Mouse (Mus musculus): ENCODE data around the gene Lmtk2.

Gene Lmtk2

DNA sequence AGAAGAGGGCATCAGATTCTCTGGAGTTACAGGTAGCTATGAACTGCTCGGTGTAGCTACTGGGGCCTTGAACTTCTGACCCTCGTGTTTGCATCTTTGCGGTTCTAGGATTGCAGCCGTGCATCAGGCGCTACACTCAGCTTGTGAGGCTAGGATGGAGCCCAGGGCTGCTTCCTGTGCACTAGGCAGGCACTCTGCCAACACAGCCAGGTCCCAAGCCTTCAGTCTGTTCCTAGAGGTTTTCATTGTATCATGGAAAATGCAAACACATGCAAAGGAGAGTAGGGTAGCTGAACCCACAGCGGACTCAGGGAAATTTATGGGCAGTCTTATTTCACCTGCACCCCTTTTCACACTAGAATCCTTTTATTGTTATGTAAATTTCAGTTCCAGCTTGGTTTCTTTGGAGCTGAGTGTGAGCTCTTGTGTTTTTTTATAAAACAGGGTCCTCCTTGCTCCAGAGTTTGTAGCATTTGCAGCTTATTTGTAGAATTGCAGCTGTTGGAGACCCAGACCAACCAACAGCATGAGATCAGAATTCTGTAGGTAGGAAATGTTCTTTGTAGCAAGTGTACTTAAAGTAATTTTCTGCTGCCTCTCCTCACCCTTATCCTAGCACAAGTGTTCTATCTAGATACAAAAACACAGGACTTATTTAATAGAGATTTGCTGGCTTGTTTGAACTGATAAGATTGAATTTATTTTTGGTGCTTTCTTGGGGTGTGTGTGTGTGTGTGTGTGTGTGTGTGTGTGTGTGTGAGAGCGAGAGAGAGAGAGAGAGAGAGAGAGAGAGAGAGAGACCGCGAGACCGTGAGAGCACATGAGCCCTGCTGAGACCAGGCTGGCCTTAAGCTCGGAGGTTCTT is 12.6 kb downstream of the Lmtk2 start:
- DNase-seq = no peak

DNA sequence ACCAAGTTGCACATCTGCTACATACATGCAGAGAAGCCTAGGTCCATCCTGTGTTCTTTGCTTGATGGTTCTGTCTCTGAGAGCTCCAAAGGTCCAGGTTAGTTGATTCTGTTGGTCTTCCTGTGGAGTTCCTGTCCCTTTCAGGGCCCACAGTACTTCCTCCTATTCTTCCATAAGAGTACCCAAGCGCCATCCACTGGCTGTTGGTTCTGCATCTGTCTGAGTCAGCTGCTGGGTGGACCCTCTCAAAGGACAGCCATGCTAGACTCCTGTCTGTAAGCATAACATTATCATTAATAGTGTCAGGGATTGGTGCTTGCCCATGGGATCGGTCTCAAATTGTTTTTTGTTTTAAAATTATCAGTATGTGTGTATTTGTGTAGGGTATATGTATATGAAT is 13.8 kb downstream of the Lmtk2 start:
- no peak for DNase-seq

DNA sequence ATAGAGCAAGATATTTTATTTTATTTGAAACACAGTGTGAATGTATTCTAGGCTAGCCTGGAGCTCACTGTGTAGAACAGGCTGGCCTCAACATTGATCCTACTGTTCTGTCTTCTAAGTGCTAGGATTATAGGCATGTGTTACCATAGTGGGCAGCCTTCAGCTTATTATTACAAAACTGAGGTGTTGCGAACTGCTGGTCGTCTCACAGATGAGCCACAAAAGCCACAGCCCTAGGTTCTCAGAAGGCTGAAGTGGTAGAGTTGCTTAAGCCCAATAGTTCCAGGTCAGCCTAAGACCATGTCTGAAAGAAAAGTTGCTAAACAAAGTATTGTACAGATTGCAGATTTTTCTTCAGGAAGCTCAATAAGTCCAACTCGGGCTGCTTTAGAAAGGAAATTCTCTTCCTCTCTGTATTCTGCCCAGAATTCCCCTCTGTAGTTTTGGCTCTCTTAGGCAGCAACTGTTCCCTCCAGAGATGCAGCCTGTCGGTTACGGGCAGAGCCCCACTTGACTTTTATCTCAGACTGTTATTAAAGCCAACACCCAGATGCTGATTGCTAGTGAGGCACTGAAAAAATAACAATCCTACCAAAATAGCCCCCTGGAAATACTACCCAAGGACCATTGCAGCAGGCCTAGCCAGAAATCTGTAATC is 14.9 kb downstream of the Lmtk2 start:
- no peak for DNase-seq

DNA sequence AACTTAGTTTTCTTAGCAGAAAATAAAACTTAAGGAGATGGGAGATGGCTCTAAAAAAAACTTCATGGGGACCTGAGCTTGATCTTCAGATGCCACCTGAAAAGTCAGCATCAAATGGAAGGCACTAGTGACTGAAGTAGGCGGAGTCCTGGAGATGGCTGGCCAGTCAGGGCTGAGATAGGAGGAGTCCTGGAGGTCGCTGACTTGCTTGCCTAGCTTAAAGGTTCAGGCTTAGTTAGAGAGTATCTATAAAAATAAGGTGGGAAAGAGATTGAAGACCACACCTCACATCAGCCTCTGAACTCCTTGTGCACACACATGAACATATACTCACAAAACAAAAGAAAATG is 15.4 kb downstream of the Lmtk2 start:
- DNase-seq = no peak

DNA sequence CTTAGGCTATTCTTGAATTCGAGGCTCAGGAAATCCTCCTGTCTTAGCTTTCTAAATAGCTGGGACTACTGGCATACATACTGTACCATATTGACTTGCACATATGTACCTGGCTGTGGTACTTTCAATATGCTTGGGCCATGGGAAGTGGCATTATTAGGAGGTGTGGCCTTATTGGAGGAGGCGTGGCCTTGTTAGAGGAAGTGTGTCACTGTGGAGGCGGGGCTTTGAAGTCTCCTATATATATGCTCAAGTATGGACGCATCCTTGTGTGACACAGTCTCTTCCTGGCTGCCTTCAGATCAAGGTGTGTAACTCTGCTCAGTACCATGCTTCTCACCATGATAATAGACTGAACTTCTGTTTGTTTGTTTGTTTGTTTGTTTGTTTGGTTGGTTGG is 18.0 kb downstream of the Lmtk2 start:
- no peak for DNase-seq

DNA sequence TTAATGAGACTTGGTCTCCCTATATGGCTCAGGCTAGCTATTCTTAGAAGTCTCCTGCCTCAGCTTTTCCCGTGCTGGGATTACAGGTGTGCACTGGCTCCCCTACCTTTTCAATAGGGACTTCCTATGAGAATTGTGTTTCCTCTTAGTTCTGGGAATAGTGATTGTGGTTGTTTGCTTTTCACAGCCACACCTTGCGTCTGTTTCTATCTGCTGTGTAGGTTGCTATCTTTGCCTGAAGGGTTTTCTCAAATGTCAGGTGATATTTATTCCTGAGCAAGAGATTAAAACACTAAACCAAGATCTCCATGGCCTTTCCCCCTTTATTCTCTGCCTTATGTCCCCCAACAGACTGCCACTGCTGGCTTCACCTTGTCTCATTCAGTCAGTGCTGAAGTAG is 19.1 kb downstream of the Lmtk2 start:
- DNase-seq = no peak

DNA sequence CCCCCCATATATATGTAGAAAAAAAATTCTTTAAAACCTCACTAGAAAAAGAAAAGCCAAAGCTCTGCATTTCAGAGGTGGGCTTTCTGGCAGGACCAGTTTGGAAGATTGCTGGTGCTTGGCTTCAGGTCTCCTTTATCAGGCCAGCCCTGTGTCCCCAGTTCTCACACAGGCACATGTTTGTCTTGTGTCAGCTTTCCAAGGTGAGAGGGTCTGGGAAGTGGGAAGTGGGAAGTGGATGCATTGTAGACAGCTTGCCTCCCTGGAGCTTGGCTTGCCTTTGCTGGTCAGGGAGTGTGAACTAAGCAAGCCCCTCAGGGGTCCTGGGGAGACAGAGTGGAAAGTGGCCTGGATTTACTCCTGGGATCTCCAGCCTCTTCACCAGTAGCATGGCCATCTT is 21.3 kb downstream of the Lmtk2 start:
- no peak for DNase-seq

DNA sequence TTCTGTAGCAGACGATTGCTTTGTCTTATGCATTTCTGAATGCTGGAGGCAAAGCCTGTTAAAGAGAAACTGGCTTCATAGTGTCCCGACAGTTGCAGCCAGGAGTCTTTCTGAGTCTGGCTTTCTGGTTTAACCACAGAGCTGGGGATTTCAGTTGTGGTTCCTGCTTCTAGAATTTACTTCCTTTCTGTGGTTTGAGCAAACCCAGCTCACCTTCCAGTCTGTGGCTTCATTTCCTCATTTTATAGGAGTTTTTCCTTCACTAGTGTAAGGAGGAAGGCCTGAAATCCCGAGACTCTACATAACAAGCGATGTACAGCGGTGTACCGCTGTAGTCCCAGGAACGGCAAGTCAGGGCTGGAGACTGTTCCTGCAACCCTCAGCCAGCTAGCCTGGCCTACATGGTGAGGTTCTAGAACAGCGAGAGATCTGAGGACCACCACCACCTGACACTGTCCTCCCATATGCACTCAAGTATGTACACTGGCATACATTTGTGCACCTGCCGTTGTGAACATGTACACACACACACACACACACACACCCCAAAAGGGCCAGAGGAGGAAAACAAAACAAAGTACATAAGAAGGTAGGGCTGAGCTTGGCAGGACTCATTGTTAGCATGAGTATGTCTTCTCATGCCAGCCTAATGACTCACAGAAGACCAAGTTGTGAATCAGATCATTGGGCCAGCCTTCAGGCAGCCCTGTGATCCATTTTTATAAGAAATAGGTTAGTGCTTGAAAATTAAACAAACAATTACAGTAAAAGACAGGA is 25.9 kb downstream of the Lmtk2 start:
- no peak for DNase-seq

DNA sequence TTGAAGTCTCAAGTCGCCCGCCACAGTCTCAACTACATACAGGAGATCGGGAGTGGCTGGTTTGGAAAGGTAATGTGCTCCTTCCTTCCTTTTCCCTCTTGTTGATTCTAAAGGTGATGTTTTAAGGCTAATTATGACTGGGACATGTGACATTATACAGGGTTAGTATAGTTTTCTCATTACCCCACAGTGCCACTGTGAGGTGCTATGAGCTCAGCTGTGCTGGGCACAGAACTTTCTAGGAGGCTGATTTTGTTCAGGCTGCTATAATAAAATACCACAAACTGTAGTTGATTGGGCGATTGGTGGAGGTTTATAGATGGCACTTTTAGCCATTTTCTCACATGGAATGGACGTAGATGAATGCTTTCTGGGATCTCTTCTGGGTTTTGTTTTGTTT is 43.3 kb downstream of the Lmtk2 start:
- no peak for DNase-seq

DNA sequence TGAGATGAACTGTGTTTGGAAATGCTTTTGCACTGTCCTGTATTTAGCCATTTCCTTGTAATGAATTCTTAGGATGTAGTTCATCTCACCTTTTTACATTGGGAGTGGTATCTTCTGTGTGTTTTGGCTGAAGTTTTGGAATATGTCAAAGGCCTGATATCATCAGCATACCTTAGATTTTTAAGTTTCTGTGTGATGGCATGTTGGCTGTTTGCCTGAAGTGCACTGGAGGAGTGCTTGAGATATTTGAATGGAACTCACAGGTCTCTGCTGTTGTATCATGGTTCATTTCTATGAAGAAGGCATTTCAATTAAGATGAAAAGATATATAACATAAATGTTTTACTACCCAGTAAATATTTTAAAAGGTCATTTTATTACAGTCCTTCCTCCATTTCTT is 46.7 kb downstream of the Lmtk2 start:
- no peak for DNase-seq

DNA sequence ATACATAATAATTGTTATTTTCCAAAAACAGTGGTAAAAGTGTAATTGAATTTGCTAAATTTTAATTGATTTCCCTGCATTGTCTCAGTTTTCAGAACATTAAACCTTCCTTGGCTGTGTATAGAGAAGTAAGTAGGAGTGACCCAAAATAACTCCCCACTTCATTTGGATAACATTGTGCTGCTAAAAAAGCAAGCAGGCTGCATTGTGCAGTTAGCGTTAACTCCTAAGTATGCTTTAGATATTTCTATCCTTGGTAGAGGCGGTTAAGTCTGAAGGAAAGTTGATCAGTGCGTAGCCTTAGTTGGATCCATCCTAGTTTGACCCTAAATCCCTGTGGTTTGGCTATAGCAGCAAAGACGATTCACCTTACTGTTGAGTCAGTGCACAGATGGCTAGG is 49.3 kb downstream of the Lmtk2 start:
- DNase-seq = no peak

DNA sequence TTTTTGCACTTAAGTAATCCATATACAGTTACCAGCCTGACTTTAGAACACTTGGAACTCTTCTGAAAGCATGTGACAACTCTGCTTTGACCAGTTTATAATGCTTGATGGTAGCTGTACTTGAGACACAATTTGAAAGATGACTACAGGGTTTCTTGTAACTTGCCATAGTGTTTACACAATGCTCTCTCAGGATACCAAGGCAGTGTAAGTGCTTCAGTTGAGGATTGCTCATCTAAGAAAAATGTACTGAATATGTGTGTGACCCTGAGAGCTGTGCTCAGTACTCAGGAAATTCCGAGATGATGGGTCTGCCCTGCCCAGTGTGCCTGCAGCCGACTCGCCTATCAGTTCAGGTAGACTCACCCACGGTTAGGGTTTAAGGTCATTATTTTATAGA is 51.0 kb downstream of the Lmtk2 start:
- DNase-seq = no peak

DNA sequence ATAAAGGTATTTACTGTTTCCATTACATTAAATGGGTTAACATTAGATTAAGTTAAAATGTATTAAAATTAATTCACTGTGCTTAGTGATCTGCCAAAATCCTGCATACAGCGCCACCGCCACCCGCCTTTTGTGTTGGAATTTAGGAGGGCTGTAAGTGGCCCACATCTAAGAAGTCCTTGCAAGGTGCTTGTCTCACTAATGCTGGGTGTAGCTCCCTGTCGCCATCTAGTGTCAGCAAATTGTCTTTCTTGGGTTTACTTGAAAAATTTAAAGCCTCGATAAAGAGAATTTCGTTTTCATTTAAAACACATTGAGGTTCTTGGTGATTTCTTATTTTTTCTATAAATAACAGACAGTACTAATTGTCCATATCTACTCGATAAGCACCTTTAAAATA is 54.3 kb downstream of the Lmtk2 start:
- peak; percentile 66 for DNase-seq

DNA sequence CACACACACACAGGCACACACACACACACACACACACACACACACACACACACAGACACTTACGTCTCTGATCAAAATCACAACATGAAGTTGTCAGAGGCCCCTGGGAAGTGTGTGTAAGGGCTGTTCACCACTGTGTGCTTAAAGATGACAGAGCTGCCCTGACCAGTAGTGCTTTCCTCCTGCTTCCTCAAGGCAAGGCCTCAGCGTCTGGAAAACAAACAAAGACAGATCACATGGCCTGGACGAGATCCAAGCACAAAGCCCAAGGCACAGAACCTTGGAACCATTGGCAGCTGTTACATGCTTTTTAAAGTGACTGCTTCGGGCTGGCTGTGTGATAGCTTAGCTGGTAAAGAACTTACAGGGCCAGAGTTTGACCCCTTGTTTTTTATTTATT is 58.4 kb downstream of the Lmtk2 start:
- DNase-seq = peak; percentile 50

DNA sequence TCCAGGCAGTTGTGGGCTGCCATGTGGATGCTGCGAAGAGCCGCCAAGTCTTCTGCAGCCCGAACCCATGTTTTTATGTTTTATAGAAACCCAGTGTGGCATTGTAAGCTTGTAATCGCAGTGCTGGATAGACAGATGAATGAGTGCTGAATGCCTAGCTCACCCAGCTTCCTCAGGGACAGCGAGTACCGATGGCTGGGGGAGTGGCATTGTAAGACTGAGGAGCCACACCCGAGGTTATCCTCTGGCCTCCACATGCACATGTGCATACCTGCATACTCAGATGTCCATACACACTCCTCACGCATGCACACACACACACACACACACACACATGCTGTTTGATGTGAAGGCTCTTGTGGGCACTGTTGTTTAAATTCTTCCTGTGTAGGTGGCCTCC is 58.9 kb downstream of the Lmtk2 start:
- DNase-seq = no peak

DNA sequence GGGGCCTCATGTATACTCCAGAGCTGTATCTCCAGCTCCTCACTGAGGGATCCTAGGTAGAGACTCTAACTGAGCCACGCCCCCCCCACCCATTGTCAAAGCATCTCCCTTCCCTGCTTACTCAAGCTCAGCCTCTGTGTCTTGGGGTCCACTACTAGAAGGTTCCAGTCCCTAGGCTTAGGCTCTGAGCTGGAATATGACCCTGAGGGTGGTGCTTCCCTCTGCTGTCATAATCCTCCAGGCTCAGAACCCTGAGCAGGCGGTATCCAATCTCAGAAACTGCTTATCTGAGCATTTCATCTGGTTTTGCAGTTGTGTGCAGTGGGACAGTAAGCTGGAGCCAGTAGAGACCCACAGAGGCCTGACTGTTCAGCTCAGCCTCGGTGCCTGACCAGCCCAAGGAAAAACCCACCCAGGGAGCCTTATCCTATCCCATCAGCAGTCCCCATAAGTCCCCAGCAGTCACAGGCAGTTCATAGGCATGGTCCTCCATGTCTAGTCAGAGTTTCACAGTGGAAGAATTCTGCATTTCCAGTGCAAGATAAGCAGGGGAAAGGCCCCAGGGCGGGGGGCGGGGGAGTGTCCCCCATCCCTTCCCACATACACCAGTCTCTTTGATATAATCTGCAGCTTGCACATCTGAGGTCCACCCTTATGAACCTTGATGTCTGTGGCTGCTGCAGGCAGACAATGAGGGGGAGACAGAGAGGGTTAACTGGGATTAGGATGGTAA is 62.0 kb downstream of the Lmtk2 start:
- DNase-seq = no peak

DNA sequence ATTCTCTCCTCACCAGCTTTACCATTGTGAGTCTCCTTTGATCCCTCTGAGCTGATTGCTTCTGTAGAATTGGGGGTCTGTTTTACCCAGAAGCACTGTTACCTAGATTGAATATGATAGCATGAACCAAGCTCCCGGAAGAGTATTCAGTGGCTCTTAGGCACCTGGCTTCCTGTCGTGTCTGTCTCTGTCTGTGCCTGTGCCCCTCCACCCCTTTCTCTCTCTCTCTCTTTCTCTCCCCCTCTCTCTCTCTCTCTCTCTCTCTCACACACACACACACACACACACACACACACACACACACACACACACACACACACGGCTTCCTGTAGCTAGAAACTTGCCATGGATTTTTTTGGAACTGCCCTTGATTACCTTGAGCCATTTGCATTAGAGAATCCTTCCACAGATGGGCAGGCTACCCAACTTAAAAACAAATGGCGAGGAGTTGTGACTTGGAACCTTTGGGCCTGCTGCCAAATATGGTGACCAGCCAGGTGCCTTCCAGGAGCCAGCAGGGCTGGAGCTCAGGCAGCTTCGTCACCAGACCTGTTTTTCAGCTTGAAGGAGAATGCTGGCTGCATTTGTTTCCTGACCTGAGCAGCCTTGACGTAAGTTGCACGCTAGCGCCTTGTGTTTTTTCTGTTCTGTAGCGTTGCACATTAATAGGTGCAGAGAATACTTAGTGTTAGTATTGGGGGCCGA is 62.7 kb downstream of the Lmtk2 start:
- no peak for DNase-seq

DNA sequence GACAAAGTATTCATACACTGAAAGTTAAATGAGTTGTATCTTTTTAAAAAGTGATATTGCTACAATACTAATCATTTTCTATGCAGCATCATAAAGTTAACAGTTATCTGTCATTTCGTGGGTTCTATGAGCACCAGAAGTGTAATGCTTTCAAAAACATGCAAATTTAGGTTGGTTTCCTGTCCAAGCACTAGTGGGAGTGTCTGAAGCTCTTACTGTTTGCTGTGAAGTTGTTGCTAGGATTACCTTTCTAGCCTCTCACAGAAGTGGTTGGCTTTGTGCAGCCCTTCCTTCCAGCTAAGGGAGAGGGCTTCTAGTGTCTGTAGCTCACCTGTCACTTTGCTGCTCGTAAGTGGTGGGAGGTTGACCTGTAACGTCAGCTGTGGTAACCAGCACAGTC is 65.5 kb downstream of the Lmtk2 start:
- no peak for DNase-seq

DNA sequence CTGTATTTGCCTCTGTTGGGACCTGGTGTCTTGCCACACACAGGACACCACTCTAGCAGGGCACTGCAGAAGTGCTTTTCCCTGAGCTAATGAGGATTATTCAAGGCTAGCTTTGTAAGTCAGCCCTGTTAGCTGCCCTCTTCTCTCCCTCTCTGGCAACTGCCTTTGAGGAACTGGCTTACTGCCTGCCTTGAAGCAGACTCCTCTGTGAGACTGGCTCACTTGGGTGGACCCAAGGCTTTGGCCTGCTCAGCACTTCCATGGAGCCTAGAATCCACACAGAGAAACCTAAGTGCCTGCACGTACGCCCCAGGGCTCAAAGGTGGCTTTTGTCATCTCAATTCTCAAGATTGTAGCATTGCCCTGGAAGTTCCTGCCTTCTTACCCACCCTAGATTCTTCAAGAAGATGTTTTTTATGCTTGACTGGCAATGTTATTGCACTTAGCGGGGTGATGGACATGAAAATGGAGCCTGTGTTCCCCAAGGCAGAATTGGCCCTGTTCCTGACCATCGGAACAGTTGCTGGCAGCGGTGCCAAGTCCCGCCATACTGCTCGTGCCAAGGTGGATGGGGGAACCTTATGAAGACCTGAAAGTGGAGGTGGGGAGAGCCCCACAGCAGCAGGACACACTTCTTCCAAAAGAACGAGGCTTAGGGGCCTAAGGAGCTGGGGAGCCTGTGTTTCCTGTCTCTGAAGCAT is 69.2 kb downstream of the Lmtk2 start:
- DNase-seq = no peak

DNA sequence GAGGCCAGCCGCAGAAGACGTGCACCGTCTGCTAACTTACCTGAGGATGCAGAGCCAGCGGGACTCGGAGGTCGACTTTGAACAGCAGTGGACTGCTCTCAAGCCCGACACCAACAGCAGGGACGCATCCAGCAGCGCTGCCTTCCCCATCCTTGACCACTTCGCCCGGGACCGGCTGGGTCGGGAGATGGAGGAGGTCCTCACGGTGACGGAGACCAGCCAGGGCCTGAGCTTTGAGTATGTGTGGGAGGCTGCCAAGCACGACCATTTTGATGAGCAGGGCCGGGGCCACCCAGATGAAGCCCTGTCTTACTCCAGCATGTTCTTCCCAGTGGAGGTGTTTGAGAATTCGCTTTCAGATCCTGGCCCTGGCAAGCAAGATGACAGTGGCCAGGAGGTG is 73.4 kb downstream of the Lmtk2 start:
- no peak for DNase-seq

DNA sequence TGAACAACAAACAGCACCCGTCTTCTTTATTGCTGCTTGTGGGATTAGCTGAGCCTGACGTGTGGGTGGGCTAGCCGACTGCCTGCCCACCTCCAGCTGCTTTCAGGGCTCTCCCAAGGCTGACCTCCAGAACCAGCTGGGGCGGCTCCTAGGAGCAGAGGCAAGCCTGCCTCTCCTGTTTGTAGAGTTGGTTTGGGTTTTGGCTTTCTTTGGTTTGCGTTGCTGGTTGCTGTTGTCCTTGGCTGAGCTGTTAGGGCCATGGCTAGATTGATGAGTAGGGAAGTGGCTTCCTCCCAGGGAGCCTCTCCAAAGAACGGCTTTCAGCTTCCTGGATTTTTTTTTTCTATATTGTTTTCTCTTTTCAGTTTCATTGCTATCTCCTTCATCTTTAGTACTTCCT is 78.0 kb downstream of the Lmtk2 start:
- no peak for DNase-seq

DNA sequence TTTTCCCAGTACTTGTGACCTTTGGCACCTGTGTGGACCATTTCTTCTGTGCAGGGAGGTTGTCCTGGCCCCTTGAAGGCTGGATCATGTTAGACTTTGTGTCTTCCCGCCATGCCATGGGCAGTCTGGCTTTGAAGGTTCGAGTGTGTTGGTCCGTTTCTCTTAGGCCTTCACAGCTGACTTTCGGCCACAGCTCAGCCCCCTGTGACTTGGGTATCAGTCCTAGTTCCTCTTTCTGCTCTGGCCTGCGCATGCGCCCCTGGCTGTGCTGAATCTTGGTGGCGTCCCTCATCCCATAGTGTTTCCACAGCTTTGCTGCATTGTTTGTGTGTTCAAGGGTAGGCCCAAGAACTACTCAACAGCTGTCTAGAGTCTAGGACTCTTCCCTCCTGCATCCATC is 81.0 kb downstream of the Lmtk2 start:
- no peak for DNase-seq

All from right cerebral cortex, adult 18-20 months (tissue).